Mouse (Mus musculus): ENCODE results near the gene Commd4.
"Not testable (repeated sequence)": the region's sequence is repeated elsewhere in the genome, so short reads cannot be mapped to it uniquely, and the experiment has no call there.

Commd4 gene

GRCm38 (mm10) chr9:57158013-57158470, at the start of gene Commd4:
TSS of gene Commd4 (minus strand) at chr9:57158331.
- peak; percentile 97 for DNase-seq

- no peak for DNase-seq
Observed at GRCm38 (mm10) chr9:57206896-57207295, 48.8 kb upstream of the Commd4 start.

GRCm38 (mm10) chr9:57203571-57203970, 45.4 kb upstream of the Commd4 start:
- not testable (repeated sequence) for DNase-seq

- no peak for DNase-seq
Observed at GRCm38 (mm10) chr9:57202981-57203380, 44.9 kb upstream of the Commd4 start.

GRCm38 (mm10) chr9:57197414-57197813, 39.3 kb upstream of the Commd4 start:
- DNase-seq = no peak

- DNase-seq = no peak
Observed at GRCm38 (mm10) chr9:57196708-57197107, 38.6 kb upstream of the Commd4 start.

- DNase-seq = no peak
Observed at GRCm38 (mm10) chr9:57168411-57168810, 10.3 kb upstream of the Commd4 start.

GRCm38 (mm10) chr9:57166173-57166572, 8.0 kb upstream of the Commd4 start:
- DNase-seq = no peak

- DNase-seq = no peak
Observed at GRCm38 (mm10) chr9:57163137-57163536, 5.0 kb upstream of the Commd4 start.

GRCm38 (mm10) chr9:57162496-57162895, 4.4 kb upstream of the Commd4 start:
- DNase-seq = no peak

- no peak for DNase-seq
Observed at GRCm38 (mm10) chr9:57158506-57158905, 375 bp upstream of the Commd4 start.

- no peak for DNase-seq
Observed at GRCm38 (mm10) chr9:57157499-57157898, 632 bp downstream of the Commd4 start.

- no peak for DNase-seq
Observed at GRCm38 (mm10) chr9:57156823-57157222, 1.3 kb downstream of the Commd4 start.

- no peak for DNase-seq
Observed at GRCm38 (mm10) chr9:57156383-57156782, 1.7 kb downstream of the Commd4 start.

GRCm38 (mm10) chr9:57152331-57152730, 5.8 kb downstream of the Commd4 start:
- no peak for DNase-seq

- DNase-seq = no peak
Observed at GRCm38 (mm10) chr9:57150192-57150591, 7.9 kb downstream of the Commd4 start.

GRCm38 (mm10) chr9:57149021-57149420, 9.1 kb downstream of the Commd4 start:
- no peak for DNase-seq

GRCm38 (mm10) chr9:57148144-57148878, 9.8 kb downstream of the Commd4 start, which contains the start of gene Neil1:
TSS of gene Neil1 (minus strand) at chr9:57148305.
- peak; percentile 93 for DNase-seq

- DNase-seq = no peak
Observed at GRCm38 (mm10) chr9:57147205-57148143, 10.7 kb downstream of the Commd4 start.

GRCm38 (mm10) chr9:57146451-57147066, 11.6 kb downstream of the Commd4 start:
- peak; percentile 11 for DNase-seq

- no peak for DNase-seq
Observed at GRCm38 (mm10) chr9:57144830-57145229, 13.3 kb downstream of the Commd4 start.

GRCm38 (mm10) chr9:57143212-57143611, 14.9 kb downstream of the Commd4 start:
- no peak for DNase-seq

Measured in lung, postnatal 10 days (tissue).